Mouse (Mus musculus): ENCODE data around the gene Eef1a2.

The Eef1a2 gene

DNA sequence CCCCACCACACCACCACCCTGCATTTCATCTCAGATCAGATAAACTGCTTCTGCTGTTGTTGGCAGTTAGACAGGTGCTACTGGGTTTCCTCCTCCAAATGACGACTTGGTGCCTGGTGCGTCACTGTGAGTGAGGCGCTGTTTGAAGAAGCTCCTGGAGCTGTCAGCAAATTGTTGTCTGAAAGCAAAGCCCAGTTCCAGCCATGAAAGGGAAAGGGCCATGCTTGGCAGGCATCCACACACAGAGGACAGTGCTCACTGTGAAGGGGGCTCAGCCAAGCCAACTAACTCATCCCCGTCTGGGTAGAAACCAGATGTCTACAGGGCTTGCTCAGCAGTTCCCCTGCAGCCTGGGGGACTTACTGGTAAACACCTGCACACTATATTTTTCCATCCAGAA is 27.9 kb downstream of the Eef1a2 start:
- peak; percentile 59 for DNase-seq

DNA sequence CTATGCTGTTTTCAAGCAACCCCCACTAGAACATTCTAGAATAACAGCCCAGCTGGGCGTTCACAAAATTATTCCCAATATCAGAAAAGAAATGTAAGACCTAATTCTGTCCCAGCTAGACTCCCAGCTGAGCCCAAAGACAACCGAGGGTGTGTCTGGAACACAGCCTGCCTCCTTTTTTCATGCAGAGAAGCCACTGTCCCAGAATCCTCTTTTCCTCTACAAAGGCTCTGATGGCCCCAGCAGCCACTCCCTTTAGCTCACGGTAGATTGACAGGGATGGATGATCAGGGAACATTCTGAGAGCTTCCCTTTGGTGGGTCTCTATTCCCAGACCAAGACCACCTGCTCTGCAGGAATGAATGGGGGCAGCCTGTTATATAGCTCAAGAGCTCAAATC is 29.0 kb downstream of the Eef1a2 start:
- DNase-seq, result no peak

DNA sequence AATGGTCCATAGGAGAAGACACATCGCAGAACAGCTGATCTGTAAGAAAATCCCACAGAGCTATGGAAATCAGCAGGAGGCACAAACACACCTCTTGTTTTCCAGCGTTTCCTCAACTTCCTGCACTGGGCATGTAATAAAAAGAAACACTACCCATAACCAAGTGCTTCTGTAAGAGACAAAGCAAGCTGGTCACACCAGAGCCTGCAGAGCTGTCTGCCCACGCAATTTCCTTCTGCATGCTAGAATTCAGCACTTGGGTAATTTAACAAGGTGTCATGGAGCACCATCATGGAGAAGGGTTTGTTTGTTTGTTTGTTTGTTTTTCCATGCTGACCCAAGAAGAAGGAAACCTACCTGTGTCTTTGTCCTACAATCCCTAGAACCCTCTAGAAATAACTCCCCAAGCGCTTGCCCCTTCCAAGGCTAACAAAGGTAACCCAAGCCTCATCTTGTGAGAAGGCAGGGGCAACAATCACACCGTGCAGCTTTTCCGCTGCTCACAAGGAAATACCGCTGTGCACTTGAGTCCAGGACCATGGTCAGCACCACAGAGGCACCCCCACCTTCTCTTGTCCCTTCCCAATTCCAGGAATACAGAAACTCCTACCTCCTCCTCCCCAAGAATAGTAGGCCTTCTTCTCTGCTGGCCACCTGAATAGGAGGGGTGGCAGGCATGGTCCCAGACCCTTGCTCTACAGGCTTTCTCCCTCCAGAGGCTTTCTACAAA is 30.9 kb downstream of the Eef1a2 start:
- no peak for DNase-seq

DNA sequence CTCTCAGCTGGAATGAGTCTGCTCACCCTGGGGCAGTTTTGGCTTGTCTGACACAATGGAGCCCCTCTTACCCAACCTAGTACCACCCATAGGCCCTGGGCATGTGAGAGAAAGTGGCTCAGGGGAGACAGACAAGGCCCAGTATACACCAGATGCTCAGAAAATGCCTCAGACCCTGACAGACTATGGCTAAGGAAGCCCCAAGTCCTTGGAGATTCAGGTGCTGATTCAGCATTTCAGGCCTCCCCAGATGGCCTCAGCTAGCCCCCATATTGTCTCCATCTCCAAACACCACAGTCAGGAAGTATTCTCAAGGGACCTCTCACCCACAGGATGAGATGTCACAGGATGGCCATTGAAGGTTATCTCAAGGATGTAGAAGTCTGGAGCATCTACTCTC is 34.2 kb downstream of the Eef1a2 start:
- no peak for DNase-seq

DNA sequence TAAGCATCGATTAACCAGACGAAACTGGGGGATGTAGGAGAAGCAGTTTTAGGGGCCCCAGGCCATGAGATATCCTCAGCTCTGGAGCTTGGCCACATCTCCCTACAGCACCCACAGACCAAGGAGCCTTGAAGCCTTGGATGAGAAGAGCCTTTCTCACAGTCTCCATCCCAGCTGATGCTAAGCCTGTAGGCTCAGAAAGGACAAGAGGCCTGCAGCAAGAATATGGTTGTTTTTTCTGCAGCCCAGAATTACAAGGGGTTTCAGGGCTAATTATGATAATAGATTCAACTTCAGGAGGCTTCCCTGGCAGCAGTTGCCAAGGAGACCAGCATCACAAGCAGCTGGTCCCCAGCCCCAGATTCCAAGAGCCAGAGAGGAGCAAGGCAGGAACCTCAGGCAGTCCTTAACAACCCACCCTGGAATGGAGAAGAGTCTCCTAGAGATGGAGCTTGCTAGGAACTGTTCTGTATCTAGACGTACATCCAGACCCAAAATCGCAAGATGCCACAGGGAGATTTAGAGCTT is 35.8 kb downstream of the Eef1a2 start:
- DNase-seq, result no peak

DNA sequence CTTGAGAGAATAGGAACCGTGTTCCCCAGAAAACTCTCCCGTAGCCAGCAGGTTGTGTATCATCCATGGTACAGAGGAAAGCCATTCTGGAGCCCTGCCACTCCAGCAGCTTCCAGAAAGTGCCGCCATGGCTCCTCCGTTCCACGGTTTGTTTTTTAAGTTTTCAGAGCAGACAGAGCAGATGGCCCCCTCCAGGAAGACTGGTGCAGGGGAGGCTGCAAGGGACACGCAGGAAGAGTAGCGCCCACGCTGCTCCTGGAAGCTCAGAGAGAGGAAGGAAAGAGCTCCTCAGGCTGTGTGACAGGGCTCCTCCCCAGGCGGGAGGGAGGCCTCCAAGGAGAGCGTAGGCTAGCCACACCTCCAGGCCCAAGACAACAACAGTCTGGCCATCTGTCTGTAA is 36.9 kb downstream of the Eef1a2 start:
- peak; percentile 89 for DNase-seq

DNA sequence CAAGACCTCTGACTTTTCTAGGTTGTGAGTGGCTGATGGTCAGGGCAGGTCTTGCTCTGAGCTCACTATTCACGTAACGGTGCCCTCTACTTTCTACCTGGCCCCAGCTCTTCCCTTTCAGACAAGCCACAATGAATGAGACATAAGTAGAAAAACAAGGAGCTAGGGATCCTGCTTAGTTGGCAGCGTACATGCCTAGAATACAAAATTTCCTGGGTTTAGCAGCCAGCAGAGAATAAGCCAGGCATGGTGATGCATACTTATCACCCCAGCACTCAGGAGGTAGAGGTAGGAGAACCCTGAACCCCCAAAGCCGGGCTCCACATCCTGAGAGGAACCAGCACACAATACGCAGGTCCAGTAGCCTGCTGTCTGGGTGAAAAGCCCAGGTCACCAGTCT is 40.4 kb downstream of the Eef1a2 start:
- no peak for DNase-seq

DNA sequence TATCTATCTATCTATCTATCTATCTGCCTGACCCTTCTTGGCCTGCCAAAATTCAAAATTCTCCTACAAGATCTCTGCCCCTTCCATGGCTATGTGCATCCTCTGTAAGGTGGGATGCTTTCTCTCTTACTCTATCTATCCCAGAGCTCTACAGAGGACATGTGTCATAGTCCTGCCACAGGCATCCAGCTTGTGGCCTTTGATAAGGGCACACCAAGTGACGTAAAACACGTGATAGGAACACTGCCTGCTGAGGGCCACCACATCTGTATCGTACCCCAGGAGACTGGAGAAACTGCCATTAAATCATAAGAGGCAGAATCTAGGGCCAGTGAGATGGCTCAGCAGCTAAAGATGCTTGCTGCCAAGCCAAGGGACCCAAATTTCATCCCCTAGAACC is 41.4 kb downstream of the Eef1a2 start:
- no peak for DNase-seq

DNA sequence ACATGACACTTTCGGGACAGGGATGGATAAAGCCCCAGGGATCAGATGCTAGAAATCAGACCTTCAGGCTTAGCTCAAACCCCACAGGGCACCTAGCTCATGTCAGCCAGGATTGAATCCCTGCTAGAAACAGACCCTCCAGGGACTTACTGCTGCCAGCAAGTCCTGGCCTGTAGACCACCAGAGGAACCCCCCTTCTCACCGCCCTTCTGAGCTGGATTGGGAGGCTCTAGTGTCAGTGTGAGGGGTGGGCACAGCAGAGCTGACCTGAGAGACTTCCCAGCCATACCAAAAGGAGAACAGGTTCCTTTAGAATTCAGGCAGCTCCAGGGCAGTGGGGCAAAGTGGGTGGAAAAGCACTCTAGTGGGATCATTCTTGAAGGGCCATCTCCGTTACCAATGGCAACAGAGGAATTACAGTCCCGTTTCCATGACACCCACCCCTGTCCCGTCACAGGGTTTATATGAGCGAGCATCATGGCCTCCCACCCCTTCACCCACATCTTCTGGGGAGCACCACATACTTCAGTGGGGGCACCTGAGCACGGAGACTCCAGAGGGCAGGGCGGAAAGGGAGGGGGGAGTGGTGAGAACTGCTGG is 43.0 kb downstream of the Eef1a2 start:
- DNase-seq, result no peak

DNA sequence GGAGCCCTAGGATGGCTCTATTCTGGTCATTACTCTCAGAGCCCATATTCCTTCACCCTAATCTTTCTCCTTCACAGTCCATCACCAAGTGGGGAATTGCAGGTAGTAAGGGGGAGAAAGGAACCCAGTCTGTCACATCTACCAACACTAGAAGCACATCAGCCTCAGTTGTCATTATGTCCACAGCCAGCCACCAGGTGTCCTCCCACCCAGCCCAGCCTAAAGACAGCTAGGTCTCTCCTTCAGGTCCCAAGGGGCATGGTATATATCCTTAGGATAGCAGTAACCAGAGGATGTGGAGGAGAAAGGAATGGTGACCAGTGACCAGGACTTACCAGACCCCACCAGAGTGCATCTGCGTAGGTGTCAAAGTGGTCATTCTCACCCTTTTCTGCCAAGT is 45.1 kb downstream of the Eef1a2 start:
- DNase-seq, result no peak

DNA sequence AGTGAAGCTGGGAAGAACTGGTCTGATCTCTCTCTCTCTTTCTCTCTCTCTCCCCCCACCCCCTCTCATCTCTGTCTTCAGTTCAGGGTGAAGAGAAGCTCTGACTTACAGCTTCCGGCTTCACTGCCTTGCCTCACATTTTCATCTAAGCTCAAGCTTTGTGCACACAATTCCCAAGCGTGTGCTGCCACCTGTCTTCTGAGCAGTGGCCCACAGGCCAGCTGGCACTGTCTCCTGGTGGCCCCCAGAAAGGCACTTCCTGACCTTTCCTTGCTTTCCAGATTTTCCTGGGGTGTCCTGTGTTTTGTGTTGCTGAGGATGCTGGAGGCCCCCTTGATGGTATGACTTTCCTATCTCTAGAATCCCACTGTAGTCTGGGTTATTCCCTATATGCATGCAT is 52.7 kb downstream of the Eef1a2 start:
- DNase-seq, result no peak

DNA sequence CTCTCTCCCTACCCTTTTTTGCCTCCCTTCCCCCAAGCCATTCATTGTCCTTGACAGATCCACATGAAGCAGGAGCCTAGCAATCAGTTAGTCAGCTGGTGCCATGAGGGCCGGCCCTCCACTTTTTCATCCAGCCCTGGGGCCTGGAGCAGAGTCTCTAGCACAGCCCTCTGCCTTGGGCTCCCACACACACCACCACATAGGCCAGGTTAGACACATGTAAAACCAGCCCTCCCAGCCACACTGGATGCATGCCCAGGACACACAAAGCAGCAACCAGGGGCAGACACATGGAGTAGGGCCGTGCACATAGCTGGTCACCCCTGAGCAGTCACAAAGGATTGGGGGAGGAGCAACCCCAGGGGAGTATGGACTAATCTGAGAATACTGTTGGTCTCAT is 54.7 kb downstream of the Eef1a2 start:
- DNase-seq, result no peak

DNA sequence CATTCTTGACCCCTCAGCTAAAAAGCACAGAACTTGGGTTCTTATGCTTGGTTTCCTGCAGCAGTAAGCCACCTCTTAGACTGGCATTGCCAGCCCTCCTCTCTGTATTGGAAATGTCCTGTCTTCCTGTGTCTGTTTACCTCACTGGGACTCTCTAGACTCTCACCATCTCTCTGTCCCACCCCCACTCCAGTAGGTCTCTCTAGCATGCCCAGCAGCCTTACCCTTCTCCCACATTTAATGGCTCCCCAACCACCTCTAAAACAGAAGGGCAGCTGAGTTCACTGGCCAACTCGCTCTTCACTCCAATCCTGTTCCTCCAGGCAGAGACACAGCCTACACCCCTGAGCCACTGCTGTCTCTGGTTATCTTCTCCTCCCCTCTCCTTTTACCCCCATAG is 55.2 kb downstream of the Eef1a2 start:
- DNase-seq, result no peak

DNA sequence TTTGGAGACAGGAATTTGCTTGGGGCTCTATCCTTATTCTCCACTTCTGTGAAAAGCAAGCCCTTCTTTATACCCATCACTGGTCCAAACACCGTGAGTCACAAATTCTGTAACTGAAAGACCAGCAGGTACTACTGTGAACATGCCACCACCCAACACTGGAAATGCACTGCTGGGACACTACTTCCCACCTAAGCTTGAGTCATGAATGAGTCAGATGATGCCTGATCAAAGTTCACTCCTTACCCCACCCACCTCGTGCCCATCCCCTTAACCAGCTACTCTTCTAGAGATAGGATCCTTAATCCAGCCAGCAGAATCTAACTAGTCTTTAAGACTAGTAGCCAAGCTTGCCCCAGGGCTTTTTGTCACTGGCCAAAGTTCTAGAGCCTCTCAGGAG is 56.7 kb downstream of the Eef1a2 start:
- DNase-seq, result no peak

Data from right cerebral cortex, postnatal 25 days (tissue).